Mouse (Mus musculus) limb, embryonic 10.5 days (tissue): ENCODE measurements around the gene Kcnab3. TPM values are rescaled to one million over a fixed set of nuclear protein-coding genes. Genes with fewer than 3 reads are reported as not detected.

ENCODE experiments used
- DNase-seq: peaks from one replicate; pipeline ENCODE4 v3.0.0-alpha.2; 2017; ENCODE audit warnings: low spot score
- H3K27ac ChIP-seq: fragments of 300-500 bp; sonication (generic); 2 replicates; pipeline ENCODE4 v1.5.1; 2016; ENCODE audit warnings: mild to moderate bottlenecking
- H3K27me3 ChIP-seq: fragments of 300-500 bp; sonication (generic); 2 replicates; pipeline ENCODE4 v1.6.1; 2016; ENCODE audit warnings: low read depth, mild to moderate bottlenecking; ENCODE audit not compliant: poor library complexity, severe bottlenecking
- H3K36me3 ChIP-seq: fragments of 300-500 bp; sonication (generic); 2 replicates; pipeline ENCODE4 v1.6.1; 2016; ENCODE audit warnings: mild to moderate bottlenecking, moderate library complexity
- H3K4me1 ChIP-seq: fragments of 300-500 bp; sonication (generic); 2 replicates; pipeline ENCODE4 v1.6.1; 2016
- H3K4me3 ChIP-seq: fragments of 300-500 bp; sonication (generic); 2 replicates; pipeline ENCODE4 v1.5.1; 2016; ENCODE audit warnings: mild to moderate bottlenecking, moderate library complexity
- H3K9me3 ChIP-seq: fragments of 300-500 bp; sonication (generic); replicated peaks from 2 replicates; pipeline ENCODE4 v1.6.1; 2016; ENCODE audit warnings: mild to moderate bottlenecking
- WGBS: fragments of 180-500 bp; shearing (Covaris S2); methylation state at CpG from one replicate; pipeline ENCODE4 v1.1.7; 2016; 5-methylcytosine and 5-hydroxymethylcytosine counted together
- polyA plus RNA-seq: library from polyadenylated mRNA; unstranded; fragments of >200 nt; fragmentation: Nextera tagmentation; extraction: Ambion mirVana; gene quantifications from 2 replicates; pipeline ENCODE4 v1.2.1, GENCODE M21; 2016

Gene Kcnab3
- polyA plus RNA-seq, 1 experiment from 2014 or later, result 1.4 TPM

- no peak overlapping the region for H3K4me3 ChIP-seq
- no peak overlapping the region for H3K27ac ChIP-seq
- DNase-seq, result no peak
- no peaks in the 10 kb centered on the region for H3K27me3 ChIP-seq
- 88% methylated on average over 3 of the region's 3 CpGs for WGBS
- H3K36me3 ChIP-seq, result peaks cover 44% of the 10 kb centered on the region
- H3K9me3 ChIP-seq, result no peaks in the 10 kb centered on the region
- 0 out of 2 replicates have a peak, but pooled peaks cover 3% of the 10 kb centered on the region for H3K4me1 ChIP-seq
Observed at GRCm38 (mm10) chr11:69379600-69379999, 53.5 kb downstream of the Kcnab3 start.

GRCm38 (mm10) chr11:69381356-69381755, 55.3 kb downstream of the Kcnab3 start:
- H3K27ac ChIP-seq, result no peak overlapping the region
- no peak overlapping the region for H3K4me3 ChIP-seq
- H3K36me3 ChIP-seq, result peaks cover 35% of the 10 kb centered on the region
- WGBS, result 83% methylated on average over 6 of the region's 6 CpGs
- DNase-seq, result no peak
- H3K9me3 ChIP-seq, result no peaks in the 10 kb centered on the region
- H3K27me3 ChIP-seq, result no peaks in the 10 kb centered on the region
- 0 out of 2 replicates have a peak, but pooled peaks cover 3% of the 10 kb centered on the region for H3K4me1 ChIP-seq

Other genes with a start within 250 kb of the Kcnab3 start
- gene Vamp2, start 237.8 kb upstream of the Kcnab3 start, polyA plus RNA-seq, result 51.1 and 72.1 TPM in 2 replicates
- gene Per1, start 231.0 kb upstream of the Kcnab3 start, polyA plus RNA-seq, result 10.3 and 10.8 TPM in 2 replicates
- gene Hes7, start 205.9 kb upstream of the Kcnab3 start, polyA plus RNA-seq, result 0.53 and 0.90 TPM in 2 replicates
- gene 9130213A22Rik, start 203.7 kb upstream of the Kcnab3 start, polyA plus RNA-seq, result 0.15 and 0.29 TPM in 2 replicates
- 0.28 and 0.39 TPM in 2 replicates for gene Aloxe3, start 200.4 kb upstream of the Kcnab3 start, polyA plus RNA-seq
- gene Alox12b, start 169.3 kb upstream of the Kcnab3 start, polyA plus RNA-seq, result 0.05 TPM in 1 of 2 replicates, not detected in the other
- gene Alox8, start 128.4 kb upstream of the Kcnab3 start, polyA plus RNA-seq, result 0.15 TPM in 1 of 2 replicates, not detected in the other
- gene Gucy2e, start 89.2 kb upstream of the Kcnab3 start, polyA plus RNA-seq, result not detected in 2 replicates
- gene Cntrob, start 2.5 kb upstream of the Kcnab3 start, polyA plus RNA-seq, result 28.9 and 36.2 TPM in 2 replicates
- gene Trappc1, start 2.3 kb upstream of the Kcnab3 start, polyA plus RNA-seq, result 135 and 144 TPM in 2 replicates
- gene Rnf227, start 14.2 kb downstream of the Kcnab3 start, polyA plus RNA-seq, result 14.2 and 20.6 TPM in 2 replicates
- 35.1 and 70.5 TPM in 2 replicates for gene Chd3, start 43.1 kb downstream of the Kcnab3 start, polyA plus RNA-seq
- 140 and 151 TPM in 2 replicates for gene Naa38, start 69.2 kb downstream of the Kcnab3 start, polyA plus RNA-seq
- 45.2 and 51.6 TPM in 2 replicates for gene Cyb5d1, start 69.4 kb downstream of the Kcnab3 start, polyA plus RNA-seq
- 23.0 and 24.7 TPM in 2 replicates for gene Tmem88, start 72.0 kb downstream of the Kcnab3 start, polyA plus RNA-seq
- gene Kdm6b, start 87.4 kb downstream of the Kcnab3 start, polyA plus RNA-seq, result 36.6 and 40.8 TPM in 2 replicates
- gene Dnah2, start 222.9 kb downstream of the Kcnab3 start, polyA plus RNA-seq, result 1.0 and 1.3 TPM in 2 replicates
- 44.2 and 55.2 TPM in 2 replicates for gene Efnb3, start 233.9 kb downstream of the Kcnab3 start, polyA plus RNA-seq